Mouse (Mus musculus) heart, embryonic 11.5 days (tissue): Measurements from ENCODE around the gene Ddx21. TPM values are rescaled to one million over a fixed set of nuclear protein-coding genes. Genes with fewer than 3 reads are reported as not detected.

Experiments used
- ATAC-seq: fragments of 200-750 bp; cut with Nextera tagmentation; replicated peaks from 2 replicates; pipeline ENCODE4 v1.8.0; 2017; ENCODE audit warnings: moderate library complexity; ENCODE audit not compliant: insufficient number of reproducible peaks, low FRiP score, low TSS enrichment
- H3K27ac ChIP-seq: fragments of 300-500 bp; sonication (generic); 2 replicates; pipeline ENCODE4 v1.5.1; 2014; ENCODE audit warnings: mild to moderate bottlenecking, low read depth, low read length
- H3K27me3 ChIP-seq: fragments of 300-500 bp; sonication (generic); 2 replicates; pipeline ENCODE4 v1.6.1; 2014; ENCODE audit warnings: mild to moderate bottlenecking, low read length, mixed read lengths; ENCODE audit not compliant: control insufficient read depth, insufficient read depth
- H3K36me3 ChIP-seq: fragments of 300-500 bp; sonication (generic); 2 replicates; pipeline ENCODE4 v1.6.1; 2014; ENCODE audit warnings: mild to moderate bottlenecking, low read length, moderate library complexity, mixed read lengths; ENCODE audit not compliant: control insufficient read depth, insufficient read depth
- H3K4me1 ChIP-seq: fragments of 300-500 bp; sonication (generic); 2 replicates; pipeline ENCODE4 v1.6.1; 2014; ENCODE audit warnings: low read length; ENCODE audit not compliant: control insufficient read depth, insufficient read depth
- H3K4me2 ChIP-seq: fragments of 300-500 bp; sonication (generic); 2 replicates; pipeline ENCODE4 v1.6.1; 2014; ENCODE audit warnings: mild to moderate bottlenecking, moderate library complexity
- H3K4me3 ChIP-seq: fragments of 300-500 bp; sonication (generic); 2 replicates; pipeline ENCODE4 v1.5.1; 2014; ENCODE audit warnings: low read depth, low read length
- H3K9ac ChIP-seq: fragments of 300-500 bp; sonication (generic); 2 replicates; pipeline ENCODE4 v1.6.1; 2014; ENCODE audit warnings: mild to moderate bottlenecking, low read depth, low read length, moderate library complexity
- H3K9me3 ChIP-seq: fragments of 300-500 bp; sonication (generic); replicated peaks from 2 replicates; pipeline ENCODE4 v1.6.1; 2016; ENCODE audit warnings: low read length; ENCODE audit not compliant: control insufficient read depth
- WGBS: fragments of 180-500 bp; shearing (Covaris S2); extraction: QIAGEN DNeasy Blood & Tissue Kit; methylation state at CpG from one replicate; pipeline ENCODE4 v1.1.7; 2014; ENCODE audit not compliant: insufficient replicate concordance; 5-methylcytosine and 5-hydroxymethylcytosine counted together
- polyA plus RNA-seq: library from polyadenylated mRNA; unstranded; fragments of >200 nt; fragmentation: Nextera tagmentation; extraction: Ambion mirVana; gene quantifications from 2 replicates; pipeline ENCODE4 v1.2.1, GENCODE M21; 2014

Gene Ddx21
- polyA plus RNA-seq, 1 experiment from 2014 or later = 21.4 TPM

DNA sequence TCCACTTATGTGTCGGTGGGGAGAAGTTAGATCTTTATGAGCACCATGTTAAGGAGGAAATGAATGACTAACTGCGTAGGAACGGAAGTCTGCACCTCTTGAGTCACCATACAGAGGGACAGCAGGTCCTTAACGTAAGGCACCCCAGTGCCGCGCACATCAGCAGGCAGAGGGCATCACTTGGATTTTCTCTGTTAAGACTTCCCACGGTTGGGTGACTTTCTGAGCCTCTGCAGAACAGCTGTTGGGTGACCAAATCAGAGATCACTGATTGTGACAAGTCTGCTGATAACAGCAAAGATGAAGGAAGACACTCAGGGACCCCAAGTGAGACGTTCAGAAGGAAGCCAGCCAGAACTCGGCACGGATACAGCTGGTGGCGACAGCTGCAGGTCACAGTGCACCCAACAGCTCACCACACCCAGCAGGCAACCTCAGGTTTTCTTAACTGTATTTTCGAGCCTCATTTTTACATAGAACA, 48.4 kb downstream of the Ddx21 start:
- no peak overlapping the region for H3K27ac ChIP-seq
- 61% methylated on average over 12 of the region's 12 CpGs for WGBS
- no peaks in the 10 kb centered on the region for H3K27me3 ChIP-seq
- H3K4me3 ChIP-seq = no peak overlapping the region
- H3K9me3 ChIP-seq = no peaks in the 10 kb centered on the region
- H3K4me1 ChIP-seq = no peaks in the 10 kb centered on the region
- 0 out of 2 replicates have a peak, but pooled peaks cover 2% of the 10 kb centered on the region for H3K36me3 ChIP-seq
- H3K9ac ChIP-seq = no peak overlapping the region
- no peak for ATAC-seq
- no peak overlapping the region for H3K4me2 ChIP-seq

DNA sequence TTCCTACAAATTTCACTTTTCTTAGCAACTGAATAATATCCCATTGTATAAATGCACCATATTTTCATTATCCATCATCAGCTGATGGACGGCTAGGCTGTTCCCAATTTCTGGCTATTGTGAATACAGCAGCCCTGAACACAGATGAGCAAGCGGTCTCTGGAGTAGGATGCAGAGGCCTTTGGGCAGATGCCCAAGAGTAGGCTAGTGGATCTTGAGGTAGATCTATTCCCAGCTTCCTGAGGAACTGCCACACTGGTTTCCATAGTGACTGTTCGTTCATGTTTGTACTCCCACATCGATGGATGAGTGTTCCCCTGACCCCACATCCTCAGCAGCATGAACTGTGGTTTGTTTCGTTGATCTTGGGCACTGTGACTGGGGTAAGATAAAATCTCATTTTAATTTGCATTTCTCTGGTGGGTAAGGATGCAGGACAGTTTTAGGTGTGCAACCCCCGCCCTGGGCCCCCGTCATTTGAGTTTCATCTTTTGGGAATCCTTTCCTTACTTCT, 51.2 kb downstream of the Ddx21 start:
- Histone ChIP-seq H3K4me2 (no peak overlapping the region), H3K27me3 (no peaks in the 10 kb centered on the region), H3K27ac (no peak overlapping the region), H3K9ac (no peak overlapping the region), H3K9me3 (no peaks in the 10 kb centered on the region), H3K4me1 (no peaks in the 10 kb centered on the region), H3K4me3 (no peak overlapping the region), H3K36me3 (no peaks in the 10 kb centered on the region)
- no peak for ATAC-seq
- 84% methylated on average over 7 of the region's 7 CpGs for WGBS

DNA sequence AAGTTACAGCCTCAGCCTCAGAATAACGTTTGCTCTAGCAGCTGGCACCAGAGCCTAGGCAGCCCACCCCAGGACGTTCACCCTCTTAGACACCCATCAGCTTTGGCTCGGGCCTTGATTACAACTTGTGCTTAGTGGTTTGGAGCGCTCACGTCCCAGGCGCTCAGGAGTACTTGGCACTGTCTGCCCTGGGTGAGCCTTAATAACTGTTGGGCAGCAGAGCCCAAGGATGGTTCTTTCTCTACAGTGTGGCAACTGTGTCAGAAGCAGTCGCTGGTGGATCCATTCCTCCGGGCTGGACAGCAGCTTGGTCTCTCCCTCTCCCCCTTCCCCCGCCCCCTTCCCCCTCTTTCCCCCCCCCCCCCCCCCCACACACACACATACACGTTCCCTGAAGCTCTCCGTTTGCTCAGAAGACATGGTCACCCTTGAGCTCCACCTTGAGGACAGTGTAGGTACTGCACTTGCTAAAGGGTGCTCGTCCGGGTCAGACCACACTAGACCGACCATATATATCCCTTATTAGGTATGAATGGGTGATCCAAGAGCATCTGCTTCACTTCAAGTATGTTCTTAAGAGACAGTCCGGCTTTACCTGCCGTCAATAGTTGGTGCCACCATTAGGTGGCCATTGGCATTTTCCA, 52.4 kb downstream of the Ddx21 start:
- no peaks in the 10 kb centered on the region for H3K27me3 ChIP-seq
- ATAC-seq = no peak
- H3K4me2 ChIP-seq = no peak overlapping the region
- no peak overlapping the region for H3K4me3 ChIP-seq
- H3K36me3 ChIP-seq = no peaks in the 10 kb centered on the region
- H3K9me3 ChIP-seq = no peaks in the 10 kb centered on the region
- no peaks in the 10 kb centered on the region for H3K4me1 ChIP-seq
- H3K9ac ChIP-seq = no peak overlapping the region
- no peak overlapping the region for H3K27ac ChIP-seq
- 27% methylated on average over 14 of the region's 16 CpGs for WGBS

DNA sequence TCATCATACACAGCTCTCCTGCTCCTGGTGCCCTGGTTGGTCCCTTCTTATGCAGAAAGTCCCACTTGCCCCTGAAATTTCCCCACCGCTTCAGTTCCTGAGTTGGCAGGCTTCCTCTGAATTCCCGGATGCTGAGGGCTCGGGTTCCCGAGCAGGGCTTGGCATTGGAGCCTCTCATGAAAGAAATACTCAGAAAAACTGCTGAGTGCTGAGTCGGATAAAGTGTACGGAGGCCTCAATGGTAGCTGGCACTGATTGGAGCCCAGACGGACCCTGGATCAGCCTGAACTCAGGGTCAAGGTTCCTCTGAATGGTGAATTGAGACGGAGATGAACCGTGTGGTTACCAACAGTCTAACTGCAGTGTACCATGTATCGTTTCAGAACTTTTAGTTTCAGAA, 55.6 kb downstream of the Ddx21 start:
- Histone ChIP-seq H3K27ac (no peak overlapping the region), H3K4me1 (0 out of 2 replicates have a peak, but pooled peaks cover 2% of the 10 kb centered on the region), H3K36me3 (no peaks in the 10 kb centered on the region), H3K27me3 (no peaks in the 10 kb centered on the region), H3K9me3 (no peaks in the 10 kb centered on the region), H3K4me2 (no peak overlapping the region), H3K9ac (no peak overlapping the region), H3K4me3 (no peak overlapping the region)
- 82% methylated on average over 10 of the region's 10 CpGs for WGBS
- no peak for ATAC-seq

DNA sequence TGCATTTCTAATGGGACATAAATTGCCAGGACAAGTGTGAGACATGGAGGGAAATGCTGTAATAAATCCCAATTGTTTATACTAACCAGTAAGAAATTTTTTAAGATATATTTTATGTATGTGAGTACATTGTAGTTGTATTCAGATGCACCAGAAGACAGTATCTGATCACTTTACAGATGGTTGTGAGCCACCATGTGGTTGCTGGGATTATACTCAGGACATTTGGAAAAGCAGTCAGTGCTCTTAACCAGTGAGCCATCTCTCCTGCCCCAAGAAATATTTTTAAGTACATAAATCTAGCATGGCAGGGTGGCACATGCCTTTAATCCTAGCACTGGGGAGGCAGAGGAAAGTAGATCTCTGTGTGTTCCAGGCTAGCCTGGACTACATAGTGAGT, 56.3 kb downstream of the Ddx21 start:
- H3K4me3 ChIP-seq = no peak overlapping the region
- H3K4me2 ChIP-seq = no peak overlapping the region
- no peak for ATAC-seq
- H3K36me3 ChIP-seq = no peaks in the 10 kb centered on the region
- H3K27ac ChIP-seq = no peak overlapping the region
- no peaks in the 10 kb centered on the region for H3K9me3 ChIP-seq
- H3K4me1 ChIP-seq = 0 out of 2 replicates have a peak, but pooled peaks cover 2% of the 10 kb centered on the region
- H3K9ac ChIP-seq = no peak overlapping the region
- no peaks in the 10 kb centered on the region for H3K27me3 ChIP-seq

DNA sequence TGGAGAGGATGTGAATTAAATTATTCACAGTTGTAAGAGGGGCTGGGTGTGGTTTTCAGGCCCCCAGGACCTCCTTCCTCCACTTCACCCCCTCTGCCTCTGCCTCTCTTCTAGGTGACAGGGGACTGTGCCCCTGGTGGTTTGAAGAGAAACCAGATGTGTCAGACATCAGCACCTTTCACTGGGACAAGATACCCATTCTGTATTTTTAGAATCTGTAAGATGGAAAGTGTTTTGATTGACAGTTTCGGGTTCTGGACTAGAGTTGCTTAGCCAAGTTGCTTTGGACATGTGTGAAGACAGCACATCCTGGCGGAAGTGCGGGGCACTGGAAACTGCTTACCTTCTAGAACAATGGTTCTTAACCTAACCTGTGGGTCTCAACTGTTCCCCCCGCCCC, 57.8 kb downstream of the Ddx21 start:
- Histone ChIP-seq H3K36me3 (no peaks in the 10 kb centered on the region), H3K9ac (no peak overlapping the region), H3K27me3 (no peaks in the 10 kb centered on the region), H3K27ac (no peak overlapping the region), H3K4me3 (no peak overlapping the region), H3K4me1 (0 out of 2 replicates have a peak, but pooled peaks cover 2% of the 10 kb centered on the region), H3K4me2 (no peak overlapping the region), H3K9me3 (no peaks in the 10 kb centered on the region)
- ATAC-seq = no peak
- 76% methylated on average over 4 of the region's 4 CpGs for WGBS

DNA sequence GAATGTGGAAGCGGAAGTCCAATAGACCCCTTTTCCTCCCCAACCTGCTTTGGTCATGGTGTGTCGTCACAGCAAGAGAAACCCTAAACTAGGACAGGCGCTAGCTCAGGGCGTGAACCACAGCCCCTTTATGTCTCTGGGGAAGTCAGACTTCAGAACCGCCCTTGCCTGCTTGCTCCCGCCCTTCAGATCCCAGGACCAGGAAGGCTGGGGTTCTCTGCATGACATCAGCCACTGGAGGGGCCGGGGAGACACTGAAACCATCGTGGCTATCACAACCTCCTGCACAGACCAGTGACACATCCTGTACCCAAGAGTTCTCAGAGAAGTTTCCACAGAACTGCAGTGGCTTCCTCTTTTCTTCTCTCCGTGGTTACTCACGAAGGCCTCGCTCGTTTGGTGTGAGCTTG, 58.7 kb downstream of the Ddx21 start:
- Histone ChIP-seq H3K27ac (no peak overlapping the region), H3K27me3 (no peaks in the 10 kb centered on the region), H3K9ac (no peak overlapping the region), H3K36me3 (no peaks in the 10 kb centered on the region), H3K4me3 (no peak overlapping the region), H3K4me2 (no peak overlapping the region), H3K9me3 (no peaks in the 10 kb centered on the region), H3K4me1 (0 out of 2 replicates have a peak, but pooled peaks cover 2% of the 10 kb centered on the region)
- WGBS = 68% methylated on average over 12 of the region's 12 CpGs
- ATAC-seq = no peak

DNA sequence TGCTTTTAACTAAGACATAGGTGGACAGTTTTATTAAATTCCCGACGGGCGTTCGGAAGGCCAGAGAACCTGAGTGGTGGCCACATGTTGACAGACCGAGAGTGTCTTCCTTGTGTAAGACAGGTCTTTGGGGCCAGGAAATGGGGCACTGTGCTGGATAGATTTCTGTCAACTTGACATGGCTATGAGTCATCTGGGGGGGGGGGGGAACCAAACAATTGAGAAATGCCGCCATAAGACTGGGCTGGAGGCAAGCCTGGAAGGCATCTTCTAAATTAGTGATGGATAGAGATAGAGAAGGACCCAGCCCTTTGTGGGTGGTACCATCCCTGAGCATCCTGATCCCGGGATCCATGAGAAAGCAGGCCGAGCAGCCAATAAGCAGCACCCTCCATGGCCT, 59.2 kb downstream of the Ddx21 start:
- no peak overlapping the region for H3K4me2 ChIP-seq
- no peak overlapping the region for H3K27ac ChIP-seq
- H3K9ac ChIP-seq = no peak overlapping the region
- H3K36me3 ChIP-seq = no peaks in the 10 kb centered on the region
- ATAC-seq = no peak
- H3K27me3 ChIP-seq = no peaks in the 10 kb centered on the region
- 0 out of 2 replicates have a peak, but pooled peaks cover 2% of the 10 kb centered on the region for H3K4me1 ChIP-seq
- no peak overlapping the region for H3K4me3 ChIP-seq
- no peaks in the 10 kb centered on the region for H3K9me3 ChIP-seq
- 89% methylated on average over 8 of the region's 8 CpGs for WGBS

DNA sequence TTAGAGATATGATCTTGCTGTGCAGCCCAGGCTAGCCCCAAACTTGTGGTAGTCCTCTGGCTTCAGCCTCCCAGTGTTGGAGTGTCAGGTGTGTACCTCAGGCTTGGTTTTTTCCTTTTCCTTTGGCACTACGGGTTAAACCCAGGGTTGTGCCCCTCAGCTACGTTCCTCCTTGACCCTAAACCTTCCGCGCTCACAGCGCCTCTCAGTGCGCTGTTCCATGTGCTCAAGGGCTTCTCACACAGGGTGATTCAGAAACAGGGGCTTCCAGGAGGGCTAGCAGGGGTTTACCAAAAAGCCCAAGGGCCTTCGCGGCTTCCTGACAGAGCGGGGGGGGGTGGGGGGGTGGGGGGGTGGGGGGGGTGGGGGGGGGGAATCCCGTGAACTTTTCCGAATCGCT, 59.6 kb downstream of the Ddx21 start:
- H3K4me1 ChIP-seq = 0 out of 2 replicates have a peak, but pooled peaks cover 2% of the 10 kb centered on the region
- H3K4me3 ChIP-seq = no peak overlapping the region
- H3K36me3 ChIP-seq = no peaks in the 10 kb centered on the region
- H3K27ac ChIP-seq = no peak overlapping the region
- no peaks in the 10 kb centered on the region for H3K9me3 ChIP-seq
- ATAC-seq = no peak
- H3K4me2 ChIP-seq = no peak overlapping the region
- no peak overlapping the region for H3K9ac ChIP-seq
- 89% methylated on average over 12 of the region's 12 CpGs for WGBS
- H3K27me3 ChIP-seq = no peaks in the 10 kb centered on the region
